In genomic region chr8:106507761-106508331, GRCm38 (mm10) we compare ENCODE assay signal across 8 mouse cellular contexts. TPM values are rescaled to one million over a fixed set of nuclear protein-coding genes. Genes with fewer than 3 reads are reported as not detected.
DNase-seq lines count a peak whose midpoint lies in the region; ATAC-seq lines count a peak whose summit lies in the region.
"Had no signal": no experiment of that assay in that cellular context is flagged by ENCODE, and none has a peak within 500 bp of the region (broad histone marks: within the 10 kb centered on the region; RNA-seq: fewer than 3 reads in every experiment).

No protein-coding gene starts in this region.

- no peak overlapping the region for H3K27ac ChIP-seq in hindbrain, embryonic 11.5 days (ENCODE audit: low read depth, low read length)
- H3K27ac ChIP-seq in liver, embryonic 12.5 days, result peak overlapping the region; percentile 40; the same call in 1 of the 2 replicates
- H3K27ac ChIP-seq in neural tube, embryonic 11.5 days (ENCODE audit: low read depth, low read length), result no peak overlapping the region
- H3K27ac ChIP-seq: macrophage had no signal

- peak overlapping the region; percentile 42; the same call in 1 of the 2 replicates for H3K9ac ChIP-seq in hindbrain, embryonic 11.5 days (ENCODE audit: low read depth, low read length)
- no peak overlapping the region for H3K9ac ChIP-seq in liver, embryonic 12.5 days
- peak overlapping the region; percentile 44 for H3K9ac ChIP-seq in neural tube, embryonic 11.5 days (ENCODE audit: low read length)

- under 1% methylated on average over 30 of the region's 30 CpGs for WGBS in hindbrain, embryonic 11.5 days
- WGBS in liver, embryonic 12.5 days (ENCODE audit: insufficient replicate concordance), result 3% methylated on average over 30 of the region's 30 CpGs
- under 1% methylated on average over 30 of the region's 30 CpGs for WGBS in neural tube, embryonic 11.5 days

- no peaks in the 10 kb centered on the region for H3K9me3 ChIP-seq in hindbrain, embryonic 11.5 days (ENCODE audit: control insufficient read depth, low read length)
- H3K9me3 ChIP-seq in liver, embryonic 12.5 days (replicated peaks), result no peaks in the 10 kb centered on the region
- H3K9me3 ChIP-seq in neural tube, embryonic 11.5 days (ENCODE audit: control insufficient read depth, low read length), result no peaks in the 10 kb centered on the region

- H3K27me3 ChIP-seq in hindbrain, embryonic 11.5 days (ENCODE audit: control insufficient read depth, insufficient read depth, low read length), result peaks cover 43% of the 10 kb centered on the region
- H3K27me3 ChIP-seq in liver, embryonic 12.5 days (replicated peaks), result peaks cover 78% of the 10 kb centered on the region
- H3K27me3 ChIP-seq in neural tube, embryonic 11.5 days (ENCODE audit: control insufficient read depth, insufficient read depth, low read length), result peaks cover 42% of the 10 kb centered on the region

- peaks cover 8% of the 10 kb centered on the region for H3K4me1 ChIP-seq in hindbrain, embryonic 11.5 days (replicated peaks; ENCODE audit: control insufficient read depth, insufficient read depth, low read length)
- 0 out of 2 replicates have a peak, but pooled peaks cover 15% of the 10 kb centered on the region for H3K4me1 ChIP-seq in liver, embryonic 12.5 days
- peaks cover 24% of the 10 kb centered on the region for H3K4me1 ChIP-seq in neural tube, embryonic 11.5 days (ENCODE audit: control insufficient read depth, insufficient read depth, low read length)

- peak; percentile 30 for DNase-seq in urinary bladder, adult 2 months (ENCODE audit: low spot score)
- no peak for DNase-seq in urinary bladder, adult 18-20 months (ENCODE audit: low spot score in 2 of 2)
- DNase-seq in embryo, embryonic 9.5 days (ENCODE audit: extremely low spot score), result peak; percentile 71
- DNase-seq in hindbrain, embryonic 11.5 days (ENCODE audit: low spot score), result peak; percentile 70
- DNase-seq in neural tube, embryonic 11.5 days (ENCODE audit: low spot score), result peak; percentile 69

- H3K4me3 ChIP-seq in hindbrain, embryonic 11.5 days (ENCODE audit: low read depth, low read length), result peak overlapping the region; percentile 33
- H3K4me3 ChIP-seq in liver, embryonic 12.5 days, result peak overlapping the region; percentile 22; the same call in 1 of the 2 replicates
- peak overlapping the region; percentile 36 for H3K4me3 ChIP-seq in neural tube, embryonic 11.5 days (ENCODE audit: low read depth, low read length)

- H3K36me3 ChIP-seq in hindbrain, embryonic 11.5 days (ENCODE audit: control insufficient read depth, insufficient read depth, low read length), result no peaks in the 10 kb centered on the region
- H3K36me3 ChIP-seq in liver, embryonic 12.5 days, result no peaks in the 10 kb centered on the region
- H3K36me3 ChIP-seq in neural tube, embryonic 11.5 days (ENCODE audit: control insufficient read depth, insufficient read depth, low read length), result no peaks in the 10 kb centered on the region

- peak overlapping the region; percentile 68 for H3K4me2 ChIP-seq in hindbrain, embryonic 11.5 days (replicated peaks; ENCODE audit: low read depth, low read length)
- peak overlapping the region; percentile 50 for H3K4me2 ChIP-seq in liver, embryonic 12.5 days
- peak overlapping the region; percentile 77 for H3K4me2 ChIP-seq in neural tube, embryonic 11.5 days (ENCODE audit: low read depth)

- ATAC-seq in hindbrain, embryonic 11.5 days (ENCODE audit: low FRiP score), result 0 out of 2 replicates have a peak, but pooled peaks have one; percentile 39
- ATAC-seq in liver, embryonic 12.5 days, result no peak
- no peak for ATAC-seq in neural tube, embryonic 11.5 days (ENCODE audit: insufficient read depth, low FRiP score, low TSS enrichment)
- no peak for ATAC-seq in inflammation-experienced regulatory T-cells, adult 6 months

RNA-seq across cellular contexts. Expression of gene Cdh3, which starts 2.8 kb away (rescaled TPM):
- polyA plus RNA-seq in urinary bladder, adult 2 months (2012; rRNA removed), result 4.4 and 5.5 TPM in 2 replicates
- polyA plus RNA-seq in hindbrain, embryonic 11.5 days (2014; fragmentation: Nextera tagmentation; extraction: Ambion mirVana), result 3.8 and 4.5 TPM in 2 replicates
- 6.8 and 6.9 TPM in 2 replicates for polyA plus RNA-seq in liver, embryonic 12.5 days (2016; fragmentation: Nextera tagmentation; extraction: Ambion mirVana)
- polyA plus RNA-seq in neural tube, embryonic 11.5 days (2014; fragmentation: Nextera tagmentation; extraction: Ambion mirVana), result 5.4 and 7.5 TPM in 2 replicates
- polyA plus RNA-seq in inflammation-experienced regulatory T-cells, adult 6 months (2017; shearing (Covaris generic)), result not detected
- polyA plus RNA-seq: macrophage had no signal

RNA-seq across cellular contexts. Expression of gene 6030452D12Rik, which starts 7.5 kb away (rescaled TPM):
- not detected in 2 replicates for polyA plus RNA-seq in urinary bladder, adult 2 months (2012; rRNA removed)
- not detected in 2 replicates for polyA plus RNA-seq in hindbrain, embryonic 11.5 days (2014; fragmentation: Nextera tagmentation; extraction: Ambion mirVana)
- polyA plus RNA-seq in liver, embryonic 12.5 days (2016; fragmentation: Nextera tagmentation; extraction: Ambion mirVana), result not detected in 2 replicates
- not detected in 2 replicates for polyA plus RNA-seq in neural tube, embryonic 11.5 days (2014; fragmentation: Nextera tagmentation; extraction: Ambion mirVana)
- polyA plus RNA-seq in inflammation-experienced regulatory T-cells, adult 6 months (2017; shearing (Covaris generic)), result not detected
- polyA plus RNA-seq: macrophage had no signal

Comparison
In these comparisons a context has a peak if more than half of its experiments do, and no peak if none do; other contexts are left out.
1. DNase-seq: peak in urinary bladder, adult 2 months (single experiment), embryo, embryonic 9.5 days (single experiment), hindbrain, embryonic 11.5 days (single experiment) and neural tube, embryonic 11.5 days (single experiment); none in urinary bladder, adult 18-20 months (0 of 2).
2. Peak in every context shown above with its lines, with median percentiles within 50 percentile points of each other: H3K4me2 ChIP-seq and H3K4me3 ChIP-seq.